Mouse (Mus musculus) kidney, postnatal 0 days (tissue): ENCODE measurements around the gene Ankfn1. TPM values are rescaled to one million over a fixed set of nuclear protein-coding genes. Genes with fewer than 3 reads are reported as not detected.

Source experiments
- ATAC-seq: fragments of 200-750 bp; cut with Nextera tagmentation; replicated peaks from 2 replicates; pipeline ENCODE4 v1.8.0; 2017; ENCODE audit warnings: low read depth, moderate number of reproducible peaks, moderate TSS enrichment, moderate library complexity; ENCODE audit not compliant: low FRiP score
- DNase-seq: peaks from one replicate; pipeline ENCODE4 v3.0.0-alpha.2; 2016; ENCODE audit warnings: low spot score
- H3K27ac ChIP-seq: fragments of 300-500 bp; sonication (generic); 2 replicates; pipeline ENCODE4 v1.5.1; 2014; ENCODE audit warnings: mild to moderate bottlenecking
- H3K27me3 ChIP-seq: fragments of 300-500 bp; sonication (generic); 2 replicates; pipeline ENCODE4 v1.6.1; 2014; ENCODE audit warnings: low read length, mixed read lengths; ENCODE audit not compliant: insufficient read depth
- H3K36me3 ChIP-seq: fragments of 300-500 bp; sonication (generic); 2 replicates; pipeline ENCODE4 v1.6.1; 2014; ENCODE audit warnings: low read length, mixed read lengths; ENCODE audit not compliant: insufficient read depth
- H3K4me1 ChIP-seq: fragments of 300-500 bp; sonication (generic); replicated peaks from 2 replicates; pipeline ENCODE4 v1.6.1; 2014; ENCODE audit warnings: antibody characterized with exemption, low read length, mixed read lengths; ENCODE audit not compliant: insufficient read depth
- H3K4me2 ChIP-seq: fragments of 300-500 bp; sonication (generic); 2 replicates; pipeline ENCODE4 v1.6.1; 2014; ENCODE audit warnings: mild to moderate bottlenecking, low read length, moderate library complexity, mixed read lengths
- H3K4me3 ChIP-seq: fragments of 300-500 bp; sonication (generic); replicated peaks from 2 replicates; pipeline ENCODE4 v1.5.1; 2014; ENCODE audit warnings: low read depth, low read length
- H3K9ac ChIP-seq: fragments of 300-500 bp; sonication (generic); 2 replicates; pipeline ENCODE4 v1.6.1; 2014; ENCODE audit warnings: low read depth, low read length
- H3K9me3 ChIP-seq: fragments of 300-500 bp; sonication (generic); replicated peaks from 2 replicates; pipeline ENCODE4 v1.6.1; 2016; ENCODE audit warnings: low read length, inconsistent platforms, mixed read lengths
- CTCF ChIP-seq: IDR thresholded peaks from 2 replicates; pipeline ENCODE4 v1.5.1; 2016; ENCODE audit warnings: antibody characterized with exemption, low read depth, mild to moderate bottlenecking, moderate library complexity
- WGBS: fragments of 180-500 bp; shearing (Covaris S2); extraction: QIAGEN DNeasy Blood & Tissue Kit; methylation state at CpG from one replicate; pipeline ENCODE4 v1.1.7; 2014; 5-methylcytosine and 5-hydroxymethylcytosine counted together
- polyA plus RNA-seq: library from polyadenylated mRNA; unstranded; fragments of >200 nt; fragmentation: Nextera tagmentation; extraction: Ambion mirVana; gene quantifications from 2 replicates; pipeline ENCODE4 v1.2.1, GENCODE M21; 2015

Ankfn1 gene
- polyA plus RNA-seq, 1 experiment from 2014 or later, result 0.25 TPM

DNA sequence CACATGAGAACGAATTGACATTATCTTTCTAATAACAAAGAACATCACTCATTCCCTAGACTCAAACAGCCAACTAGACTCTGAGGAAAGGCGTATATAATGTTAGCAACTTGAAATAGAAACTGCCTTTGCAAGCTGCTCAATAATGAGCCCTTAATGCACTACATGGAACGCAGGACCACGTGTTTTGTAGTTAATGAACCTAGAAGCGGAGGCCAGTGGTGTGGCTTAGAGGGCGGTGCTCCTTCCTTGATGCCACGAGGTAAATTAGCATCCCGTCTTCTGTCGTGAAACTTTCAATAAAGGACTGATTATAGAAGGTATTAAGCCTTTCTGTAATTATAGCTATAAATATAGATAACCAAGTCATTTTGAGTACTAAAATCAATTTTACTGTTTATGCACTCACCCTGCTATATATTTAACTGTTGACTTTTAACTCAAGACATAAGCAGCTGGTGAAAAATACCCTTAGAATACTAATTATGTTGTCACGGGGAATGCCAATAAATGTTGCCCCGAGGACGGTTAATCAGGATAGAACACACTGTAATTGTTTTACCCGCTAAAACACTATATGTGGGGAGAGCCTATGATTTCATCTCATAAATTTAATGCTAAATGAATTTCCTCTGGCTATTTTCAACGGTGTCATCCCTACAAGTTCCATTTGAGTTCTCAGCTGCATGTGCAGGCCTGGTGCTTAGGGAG, 112.1 kb downstream of the Ankfn1 start:
- no peak for DNase-seq
- no peaks in the 10 kb centered on the region for H3K36me3 ChIP-seq
- no peak overlapping the region for H3K9ac ChIP-seq
- H3K27ac ChIP-seq, result no peak overlapping the region
- no peaks in the 10 kb centered on the region for H3K9me3 ChIP-seq
- 54% methylated on average over 14 of the region's 14 CpGs for WGBS
- no peak for TF ChIP-seq CTCF
- no peak overlapping the region for H3K4me2 ChIP-seq
- H3K4me3 ChIP-seq, result no peak overlapping the region
- ATAC-seq, result no peak
- no peaks in the 10 kb centered on the region for H3K4me1 ChIP-seq
- H3K27me3 ChIP-seq, result no peaks in the 10 kb centered on the region

DNA sequence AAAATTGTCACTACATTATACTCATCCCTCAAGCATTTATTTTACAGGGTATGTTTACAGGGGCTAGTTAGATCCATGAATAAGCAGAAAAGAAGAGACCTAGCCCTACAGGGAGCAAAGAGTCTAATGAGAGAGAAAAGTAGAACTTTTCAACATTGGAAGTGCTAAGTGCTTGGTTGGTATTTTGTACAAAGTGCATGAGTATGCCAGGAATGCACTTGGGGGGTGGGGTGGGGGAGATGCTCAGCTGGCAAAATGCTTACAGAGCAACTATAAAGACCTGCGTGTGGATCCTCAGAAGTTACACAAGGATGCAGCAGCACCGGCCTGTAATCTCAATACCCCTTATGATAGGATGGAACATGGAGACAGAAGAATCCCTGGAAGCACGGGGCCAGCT, 118.4 kb downstream of the Ankfn1 start:
- no peak overlapping the region for H3K4me2 ChIP-seq
- 78% methylated on average over 3 of the region's 3 CpGs for WGBS
- no peak for TF ChIP-seq CTCF
- no peaks in the 10 kb centered on the region for H3K4me1 ChIP-seq
- DNase-seq (no peak), ATAC-seq (no peak)
- H3K9me3 ChIP-seq, result no peaks in the 10 kb centered on the region
- H3K9ac ChIP-seq, result no peak overlapping the region
- no peak overlapping the region for H3K4me3 ChIP-seq
- no peak overlapping the region for H3K27ac ChIP-seq
- no peaks in the 10 kb centered on the region for H3K27me3 ChIP-seq
- H3K36me3 ChIP-seq, result no peaks in the 10 kb centered on the region

DNA sequence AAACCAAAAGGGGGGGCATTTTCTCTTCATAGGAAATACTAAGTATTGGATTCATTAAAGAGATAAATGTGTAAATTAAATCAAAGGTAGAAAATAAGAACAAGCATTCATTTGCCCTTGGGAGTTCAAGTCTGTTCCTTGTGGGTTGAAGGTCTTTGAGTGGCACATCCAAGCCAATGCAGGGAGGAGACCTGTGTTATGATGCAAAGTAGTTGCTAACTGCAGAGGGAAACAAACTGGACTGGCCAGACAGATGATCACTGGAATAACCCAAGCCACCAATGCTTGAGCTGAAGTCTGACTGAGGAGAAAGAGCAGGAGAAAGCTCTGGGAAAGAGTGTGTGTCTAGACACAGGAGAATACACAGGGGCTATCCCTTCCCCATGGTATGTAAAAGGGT, 120.9 kb downstream of the Ankfn1 start:
- H3K9ac ChIP-seq, result no peak overlapping the region
- no peak overlapping the region for H3K4me2 ChIP-seq
- no peaks in the 10 kb centered on the region for H3K4me1 ChIP-seq
- no peak for ATAC-seq
- TF ChIP-seq CTCF, result no peak
- no peak for DNase-seq
- no peaks in the 10 kb centered on the region for H3K36me3 ChIP-seq
- H3K27ac ChIP-seq, result no peak overlapping the region
- H3K9me3 ChIP-seq, result no peaks in the 10 kb centered on the region
- no peak overlapping the region for H3K4me3 ChIP-seq
- no peaks in the 10 kb centered on the region for H3K27me3 ChIP-seq

DNA sequence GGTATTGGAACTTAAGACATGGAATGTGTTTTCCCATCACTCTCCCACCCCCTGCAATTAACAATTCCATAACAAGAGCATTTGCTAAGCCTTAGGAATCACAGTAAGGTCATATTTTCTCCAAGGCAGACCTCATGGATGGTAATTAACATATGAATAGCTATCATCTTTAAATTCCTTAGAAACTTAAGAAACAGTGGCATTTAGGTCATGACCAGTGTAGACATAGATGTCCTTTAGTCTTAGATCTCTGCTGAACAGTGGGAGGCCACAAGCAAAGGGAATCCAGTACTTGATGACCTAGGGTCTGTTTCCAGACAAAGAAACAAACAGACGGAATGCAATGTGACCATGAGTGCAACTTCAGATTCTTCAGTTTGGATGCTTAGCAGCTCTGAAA, 141.7 kb downstream of the Ankfn1 start:
- Histone ChIP-seq H3K4me3 (no peak overlapping the region), H3K9ac (no peak overlapping the region), H3K4me2 (no peak overlapping the region), H3K9me3 (no peaks in the 10 kb centered on the region), H3K4me1 (no peaks in the 10 kb centered on the region), H3K27ac (no peak overlapping the region), H3K27me3 (no peaks in the 10 kb centered on the region), H3K36me3 (no peaks in the 10 kb centered on the region)
- TF ChIP-seq CTCF, result no peak
- 89% methylated on average over 1 of the region's 1 CpGs for WGBS
- DNase-seq (no peak), ATAC-seq (no peak)

DNA sequence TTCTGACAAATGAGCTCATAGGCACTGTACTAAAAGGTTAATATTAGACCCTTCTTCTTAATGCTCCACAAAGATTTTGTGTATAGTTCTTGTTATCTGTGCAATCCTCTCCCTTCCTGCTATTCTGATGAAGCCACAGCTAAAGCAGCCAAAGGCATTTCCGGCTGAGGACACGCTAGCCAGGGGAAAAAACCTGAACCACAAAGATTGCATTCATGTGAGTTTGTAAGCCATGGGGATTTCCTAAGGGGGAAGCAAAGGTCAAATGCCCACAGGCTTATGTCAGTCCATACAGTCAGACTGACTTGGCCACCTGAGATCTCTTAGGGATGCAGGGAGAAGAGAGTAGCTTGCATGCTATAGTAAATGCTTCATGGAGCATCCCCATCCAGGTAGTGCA, 146.1 kb downstream of the Ankfn1 start:
- no peaks in the 10 kb centered on the region for H3K9me3 ChIP-seq
- DNase-seq, result no peak
- no peaks in the 10 kb centered on the region for H3K4me1 ChIP-seq
- H3K36me3 ChIP-seq, result no peaks in the 10 kb centered on the region
- ATAC-seq, result no peak
- H3K4me2 ChIP-seq, result no peak overlapping the region
- H3K4me3 ChIP-seq, result no peak overlapping the region
- TF ChIP-seq CTCF, result no peak
- 75% methylated on average over 2 of the region's 2 CpGs for WGBS
- H3K9ac ChIP-seq, result no peak overlapping the region
- H3K27me3 ChIP-seq, result no peaks in the 10 kb centered on the region
- H3K27ac ChIP-seq, result no peak overlapping the region

DNA sequence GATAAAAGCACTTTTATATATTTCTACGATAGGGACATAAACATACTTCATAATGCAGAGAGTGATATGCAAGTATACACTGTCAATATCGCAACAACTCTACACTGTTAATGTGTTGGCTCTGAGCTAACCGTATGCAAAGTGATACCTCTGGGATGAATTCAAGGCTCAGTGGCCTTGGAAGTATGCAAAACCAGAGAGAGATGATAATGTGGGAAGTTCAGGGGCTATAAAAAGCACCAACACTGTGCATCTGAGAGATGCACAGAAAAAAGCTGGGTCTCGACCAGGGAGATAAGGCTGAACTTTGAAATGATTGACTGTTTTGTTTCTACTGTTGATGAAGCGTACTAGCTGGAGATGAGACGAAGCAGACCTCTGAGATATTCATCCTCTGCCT, 148.9 kb downstream of the Ankfn1 start:
- Histone ChIP-seq H3K4me2 (no peak overlapping the region), H3K4me3 (no peak overlapping the region), H3K27me3 (no peaks in the 10 kb centered on the region), H3K9ac (no peak overlapping the region), H3K4me1 (no peaks in the 10 kb centered on the region), H3K9me3 (no peaks in the 10 kb centered on the region), H3K36me3 (no peaks in the 10 kb centered on the region), H3K27ac (no peak overlapping the region)
- ATAC-seq (no peak), DNase-seq (no peak)
- 84% methylated on average over 6 of the region's 6 CpGs for WGBS
- no peak for TF ChIP-seq CTCF

DNA sequence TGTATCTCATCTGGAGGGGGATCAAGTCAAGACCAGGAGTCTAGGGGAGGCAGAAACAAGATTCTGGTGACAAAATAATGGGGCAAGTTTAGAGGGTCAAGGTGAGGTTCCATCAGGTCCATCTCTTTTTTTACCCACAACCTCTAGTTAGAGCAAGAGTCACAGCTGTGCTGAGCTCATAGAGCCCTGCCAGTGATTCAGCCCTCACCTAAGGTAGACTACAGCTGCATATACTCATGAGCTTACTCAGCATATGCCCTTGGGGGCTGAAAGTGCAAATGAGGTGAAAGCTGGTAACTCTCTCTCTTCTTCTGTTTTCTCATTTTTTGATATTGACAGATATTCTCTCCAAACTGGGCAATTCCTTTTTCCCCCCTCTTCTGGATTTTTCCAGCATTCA, 150.2 kb downstream of the Ankfn1 start:
- H3K9ac ChIP-seq, result no peak overlapping the region
- no peaks in the 10 kb centered on the region for H3K27me3 ChIP-seq
- TF ChIP-seq CTCF, result no peak
- H3K36me3 ChIP-seq, result no peaks in the 10 kb centered on the region
- H3K4me3 ChIP-seq, result no peak overlapping the region
- no peak overlapping the region for H3K4me2 ChIP-seq
- ATAC-seq, result no peak
- no peaks in the 10 kb centered on the region for H3K9me3 ChIP-seq
- no peaks in the 10 kb centered on the region for H3K4me1 ChIP-seq
- no peak for DNase-seq
- no peak overlapping the region for H3K27ac ChIP-seq
